ENCODE assay signal across 10 mouse cellular contexts in the genomic region with DNA sequence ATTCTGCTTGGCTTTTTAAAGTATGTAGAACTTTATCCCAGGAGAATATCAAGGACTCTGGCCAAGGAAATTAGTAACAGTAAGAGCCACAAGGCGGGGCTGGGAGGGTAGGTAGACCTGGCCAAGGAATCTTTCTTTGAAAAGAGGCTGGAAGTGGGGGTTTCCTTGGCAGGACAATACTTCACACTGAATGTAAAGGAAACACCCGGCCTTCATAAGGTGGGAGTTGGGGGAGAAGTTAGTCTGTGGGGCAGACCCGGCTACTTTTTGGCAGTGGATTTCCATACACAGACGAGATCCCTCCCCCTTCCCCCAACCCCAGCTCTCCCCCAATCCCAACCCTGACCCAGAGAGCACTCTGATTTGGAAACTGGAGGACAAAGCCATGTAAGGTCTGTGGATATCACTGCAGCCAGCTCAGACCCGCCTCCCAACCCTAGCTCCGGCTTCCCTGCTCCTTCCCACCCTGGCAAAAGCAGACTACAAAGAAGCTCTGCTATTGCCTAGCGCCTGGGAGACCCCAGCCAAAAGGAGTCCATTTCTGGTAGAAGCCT. TPM values are rescaled to one million over a fixed set of nuclear protein-coding genes. Genes with fewer than 3 reads are reported as not detected.
A peak's percentile ranks its signal among the peaks of the same experiment; 100 is the strongest.
DNase-seq lines count a peak whose midpoint lies in the region; ATAC-seq lines count a peak whose summit lies in the region.
"Had no signal": no experiment of that assay in that cellular context is flagged by ENCODE, and none has a peak within 500 bp of the region (broad histone marks: within the 10 kb centered on the region; RNA-seq: fewer than 3 reads in every experiment).

A gene (plus strand): TSS at position 235 of the 554 bp plus-strand sequence.

- H3K4me3 ChIP-seq in limb, embryonic 13.5 days = no peak within 1 kb of the TSS
- H3K4me3 ChIP-seq in limb, embryonic 10.5 days = no peak within 1 kb of the TSS
- H3K4me3 ChIP-seq in heart, embryonic 10.5 days = 0 out of 2 replicates have a peak within 1 kb of the TSS, but pooled peaks have one; percentile 8
- no peak within 1 kb of the TSS for H3K4me3 ChIP-seq in midbrain, embryonic 15.5 days
- H3K4me3 ChIP-seq: midbrain, embryonic 12.5 days had no signal

- 62% methylated on average over 7 of the region's 7 CpGs for WGBS in limb, embryonic 13.5 days
- WGBS in limb, embryonic 10.5 days = 78% methylated on average over 7 of the region's 7 CpGs
- WGBS in heart, embryonic 10.5 days = 55% methylated on average over 7 of the region's 7 CpGs
- WGBS in midbrain, embryonic 15.5 days = 73% methylated on average over 7 of the region's 7 CpGs

- ATAC-seq in limb, embryonic 13.5 days (ENCODE audit: low FRiP score, low read depth) = 0 out of 2 replicates have a peak, but pooled peaks have one; percentile 24
- ATAC-seq in midbrain, embryonic 15.5 days (replicated peaks) = no peak
- ATAC-seq: forebrain, embryonic 16.5 days had no signal

- H3K9ac ChIP-seq in limb, embryonic 13.5 days = no peak within 1 kb of the TSS
- H3K9ac ChIP-seq in midbrain, embryonic 15.5 days = no peak within 1 kb of the TSS
- H3K9ac ChIP-seq: midbrain, embryonic 12.5 days had no signal

- no peak within 1 kb of the TSS for H3K4me2 ChIP-seq in limb, embryonic 13.5 days (replicated peaks)
- H3K4me2 ChIP-seq in midbrain, embryonic 15.5 days = no peak within 1 kb of the TSS
- H3K4me2 ChIP-seq: midbrain, embryonic 12.5 days had no signal

- no peaks in the 10 kb centered on the region for H3K27me3 ChIP-seq in limb, embryonic 13.5 days
- no peaks in the 10 kb centered on the region for H3K27me3 ChIP-seq in limb, embryonic 10.5 days (ENCODE audit: low read depth, poor library complexity, severe bottlenecking)
- H3K27me3 ChIP-seq in heart, embryonic 10.5 days (ENCODE audit: insufficient read depth, poor library complexity, severe bottlenecking) = no peaks in the 10 kb centered on the region
- H3K27me3 ChIP-seq in midbrain, embryonic 15.5 days (replicated peaks) = no peaks in the 10 kb centered on the region
- H3K27me3 ChIP-seq: midbrain, embryonic 12.5 days had no signal

- peaks cover 10% of the 10 kb centered on the region for H3K36me3 ChIP-seq in limb, embryonic 13.5 days
- H3K36me3 ChIP-seq in limb, embryonic 10.5 days = peaks cover 20% of the 10 kb centered on the region
- H3K36me3 ChIP-seq in heart, embryonic 10.5 days = peaks cover 12% of the 10 kb centered on the region
- 0 out of 2 replicates have a peak, but pooled peaks cover 5% of the 10 kb centered on the region for H3K36me3 ChIP-seq in midbrain, embryonic 15.5 days (replicated peaks)

- H3K4me1 ChIP-seq in limb, embryonic 13.5 days = no peaks in the 10 kb centered on the region; the same call in 1 of the 2 replicates
- H3K4me1 ChIP-seq in limb, embryonic 10.5 days = peaks cover 23% of the 10 kb centered on the region
- H3K4me1 ChIP-seq in heart, embryonic 10.5 days = peaks cover 18% of the 10 kb centered on the region
- H3K4me1 ChIP-seq in midbrain, embryonic 15.5 days = no peaks in the 10 kb centered on the region

- DNase-seq in limb, embryonic 10.5 days (ENCODE audit: low spot score) = no peak
- no peak for DNase-seq in adrenal gland, postnatal 25 days
- no peak for DNase-seq in heart, embryonic 10.5 days (ENCODE audit: low spot score)
- DNase-seq in ovary, postnatal 36 days (ENCODE audit: low spot score) = peak; percentile 50
- DNase-seq in frontal cortex, postnatal 10 days (ENCODE audit: low spot score in 2 of 2) = no peak
- DNase-seq in neural tube, embryonic 10.5 days (ENCODE audit: extremely low spot score, low spot score) = no peak

- H3K27ac ChIP-seq in limb, embryonic 13.5 days = no peak within 1 kb of the TSS
- no peak within 1 kb of the TSS for H3K27ac ChIP-seq in limb, embryonic 10.5 days
- no peak within 1 kb of the TSS for H3K27ac ChIP-seq in heart, embryonic 10.5 days
- H3K27ac ChIP-seq in midbrain, embryonic 15.5 days = no peak within 1 kb of the TSS
- H3K27ac ChIP-seq: midbrain, embryonic 12.5 days had no signal

- H3K9me3 ChIP-seq in limb, embryonic 13.5 days = no peaks in the 10 kb centered on the region
- no peaks in the 10 kb centered on the region for H3K9me3 ChIP-seq in limb, embryonic 10.5 days (replicated peaks)
- no peaks in the 10 kb centered on the region for H3K9me3 ChIP-seq in heart, embryonic 10.5 days
- H3K9me3 ChIP-seq in midbrain, embryonic 15.5 days = no peaks in the 10 kb centered on the region
- H3K9me3 ChIP-seq: midbrain, embryonic 12.5 days had no signal

RNA-seq across cellular contexts. Expression of the gene that starts here (rescaled TPM):
- polyA plus RNA-seq in limb, embryonic 13.5 days (2015; fragmentation: Nextera tagmentation; extraction: Ambion mirVana) = 0.20 and 0.31 TPM in 2 replicates
- 0.03 TPM in 1 of 2 replicates, not detected in the other for polyA plus RNA-seq in limb, embryonic 10.5 days (2016; fragmentation: Nextera tagmentation; extraction: Ambion mirVana)
- 30.8 and 35.7 TPM in 2 replicates for total RNA-seq in adrenal gland, postnatal 25 days (2021)
- 0.06 and 0.14 TPM in 2 replicates for polyA plus RNA-seq in heart, embryonic 10.5 days (2016; fragmentation: Nextera tagmentation; extraction: Ambion mirVana)
- 0.06 TPM in 1 of 2 replicates, not detected in the other for polyA plus RNA-seq in midbrain, embryonic 15.5 days (2015; fragmentation: Nextera tagmentation; extraction: Ambion mirVana)
- polyA plus RNA-seq: midbrain, embryonic 12.5 days had no signal

Comparison
In these comparisons a context has a peak if more than half of its experiments do, and no peak if none do; other contexts are left out.
1. Peak in ATAC-seq in limb, embryonic 13.5 days; RNA of the gene not detected or under 1 TPM.